14 mouse cellular contexts compared by ENCODE assay signal in genomic region chr14:45642795-45643194, GRCm38 (mm10).
"Had no signal": no experiment of that assay in that cellular context is flagged by ENCODE, and none has a peak within 500 bp of the region (broad histone marks: within the 10 kb centered on the region; RNA-seq: fewer than 3 reads in every experiment).

No protein-coding gene starts in this region.

- DNase-seq: lung, adult 18-20 months; lung, embryonic 14.5 days; lung, postnatal 10 days; lung, postnatal 4 days; right cerebral cortex, postnatal 14 days; thymus, adult 2 months; thymus, postnatal 25 days; thymus, postnatal 4 days had no signal

- H3K4me3 ChIP-seq: megakaryocyte, embryonic 14.5 days; midbrain, embryonic 13.5 days; midbrain, embryonic 15.5 days; neural tube, embryonic 12.5 days; stomach, embryonic 15.5 days had no signal

- H3K36me3 ChIP-seq: midbrain, embryonic 13.5 days; midbrain, embryonic 15.5 days; neural tube, embryonic 12.5 days; stomach, embryonic 15.5 days had no signal

- H3K4me2 ChIP-seq: lung, embryonic 14.5 days; stomach, embryonic 15.5 days had no signal

- H3K9me3 ChIP-seq: megakaryocyte, embryonic 14.5 days; midbrain, embryonic 13.5 days; midbrain, embryonic 15.5 days; neural tube, embryonic 12.5 days; stomach, embryonic 15.5 days had no signal

- H3K27ac ChIP-seq: stomach, embryonic 15.5 days; stomach, postnatal 0 days had no signal

- H3K4me1 ChIP-seq: stomach, embryonic 15.5 days had no signal

- H3K9ac ChIP-seq: lung, embryonic 14.5 days; midbrain, embryonic 13.5 days; midbrain, embryonic 15.5 days; neural tube, embryonic 12.5 days; stomach, embryonic 15.5 days had no signal

- H3K27me3 ChIP-seq: megakaryocyte, embryonic 14.5 days; midbrain, embryonic 13.5 days; midbrain, embryonic 15.5 days; neural tube, embryonic 12.5 days; stomach, embryonic 15.5 days had no signal
